Mouse (Mus musculus): ENCODE data around the gene Dot1l. TPM values are rescaled to one million over a fixed set of nuclear protein-coding genes. Genes with fewer than 3 reads are reported as not detected.

Dot1l gene
- polyA plus RNA-seq, 1 experiment: 22.1 TPM

- H3K4me1 ChIP-seq (ENCODE audit: control insufficient read depth, insufficient read depth, low read length): no peaks in the 10 kb centered on the region
- no peak overlapping the region for H3K4me3 ChIP-seq (ENCODE audit: insufficient read depth, low read length)
- no peak overlapping the region for H3K27ac ChIP-seq (ENCODE audit: insufficient read depth, low read depth, low read length)
- no peak for TF ChIP-seq POLR2A (IDR thresholded peaks at IDR 0.05; ENCODE audit: borderline replicate concordance, low read depth, low read length)
- no peak for TF ChIP-seq CTCF (IDR thresholded peaks at IDR 0.05; ENCODE audit: low read depth, low read length)
These were observed 35.9 kb downstream of the Dot1l start for GRCm38 (mm10) chr10:80790761-80791404.

GRCm38 (mm10) chr10:80791476-80792174, 36.6 kb downstream of the Dot1l start:
- Histone ChIP-seq H3K4me1 (ENCODE audit: control insufficient read depth, insufficient read depth, low read length) (peaks cover 2% of the 10 kb centered on the region; the same call in 1 of the 2 replicates), H3K4me3 (ENCODE audit: insufficient read depth, low read length) (no peak overlapping the region), H3K27ac (ENCODE audit: insufficient read depth, low read depth, low read length) (no peak overlapping the region)
- TF ChIP-seq POLR2A (IDR thresholded peaks at IDR 0.05; ENCODE audit: borderline replicate concordance, low read depth, low read length) (no peak), CTCF (IDR thresholded peaks at IDR 0.05; ENCODE audit: low read depth, low read length) (no peak)

- Histone ChIP-seq H3K27ac (ENCODE audit: insufficient read depth, low read depth, low read length) (no peak overlapping the region), H3K4me1 (ENCODE audit: control insufficient read depth, insufficient read depth, low read length) (peaks cover 4% of the 10 kb centered on the region; the same call in 1 of the 2 replicates), H3K4me3 (ENCODE audit: insufficient read depth, low read length) (no peak overlapping the region)
- TF ChIP-seq CTCF (IDR thresholded peaks at IDR 0.05; ENCODE audit: low read depth, low read length) (no peak), POLR2A (IDR thresholded peaks at IDR 0.05; ENCODE audit: borderline replicate concordance, low read depth, low read length) (no peak)
These were observed 37.4 kb downstream of the Dot1l start for GRCm38 (mm10) chr10:80792175-80793032.

- TF ChIP-seq CTCF (IDR thresholded peaks at IDR 0.05; ENCODE audit: low read depth, low read length) (no peak), POLR2A (IDR thresholded peaks at IDR 0.05; ENCODE audit: borderline replicate concordance, low read depth, low read length) (no peak)
These were observed 38.2 kb downstream of the Dot1l start for GRCm38 (mm10) chr10:80793033-80793784.

GRCm38 (mm10) chr10:80793803-80794202, 38.8 kb downstream of the Dot1l start:
- Histone ChIP-seq H3K4me3 (ENCODE audit: insufficient read depth, low read length) (no peak overlapping the region), H3K4me1 (ENCODE audit: control insufficient read depth, insufficient read depth, low read length) (peaks cover 4% of the 10 kb centered on the region; the same call in 1 of the 2 replicates), H3K27ac (ENCODE audit: insufficient read depth, low read depth, low read length) (no peak overlapping the region)
- TF ChIP-seq CTCF (IDR thresholded peaks at IDR 0.05; ENCODE audit: low read depth, low read length) (no peak), POLR2A (IDR thresholded peaks at IDR 0.05; ENCODE audit: borderline replicate concordance, low read depth, low read length) (no peak)

More at GRCm38 (mm10) chr10:80793033-80793784, 38.2 kb downstream of the Dot1l start:
- Histone ChIP-seq H3K27ac (ENCODE audit: insufficient read depth, low read depth, low read length) (no peak overlapping the region), H3K4me1 (ENCODE audit: control insufficient read depth, insufficient read depth, low read length) (peaks cover 4% of the 10 kb centered on the region; the same call in 1 of the 2 replicates), H3K4me3 (ENCODE audit: insufficient read depth, low read length) (no peak overlapping the region)

GRCm38 (mm10) chr10:80794750-80795149, 39.7 kb downstream of the Dot1l start:
- peaks cover 4% of the 10 kb centered on the region; the same call in 1 of the 2 replicates for H3K4me1 ChIP-seq (ENCODE audit: control insufficient read depth, insufficient read depth, low read length)
- no peak overlapping the region for H3K27ac ChIP-seq (ENCODE audit: insufficient read depth, low read depth, low read length)
- H3K4me3 ChIP-seq (ENCODE audit: insufficient read depth, low read length): no peak overlapping the region
- TF ChIP-seq POLR2A (IDR thresholded peaks at IDR 0.05; ENCODE audit: borderline replicate concordance, low read depth, low read length) (no peak), CTCF (IDR thresholded peaks at IDR 0.05; ENCODE audit: low read depth, low read length) (no peak)

- Histone ChIP-seq H3K27ac (ENCODE audit: insufficient read depth, low read depth, low read length) (no peak overlapping the region), H3K4me3 (ENCODE audit: insufficient read depth, low read length) (peak overlapping the region; percentile 76), H3K4me1 (ENCODE audit: control insufficient read depth, insufficient read depth, low read length) (peaks cover 10% of the 10 kb centered on the region)
These were observed 41.4 kb downstream of the Dot1l start for GRCm38 (mm10) chr10:80796307-80796848.

GRCm38 (mm10) chr10:80797186-80798149, 42.5 kb downstream of the Dot1l start:
- peak overlapping the region; percentile 76 for H3K4me3 ChIP-seq (ENCODE audit: insufficient read depth, low read length)
- peak overlapping the region; percentile 95 for H3K27ac ChIP-seq (ENCODE audit: insufficient read depth, low read depth, low read length)
- TF ChIP-seq CTCF (IDR thresholded peaks at IDR 0.05; ENCODE audit: low read depth, low read length): no peak
- peaks cover 13% of the 10 kb centered on the region for H3K4me1 ChIP-seq (ENCODE audit: control insufficient read depth, insufficient read depth, low read length)

More at GRCm38 (mm10) chr10:80796307-80796848, 41.4 kb downstream of the Dot1l start:
- TF ChIP-seq POLR2A (IDR thresholded peaks at IDR 0.05; ENCODE audit: borderline replicate concordance, low read depth, low read length): no peak
- TF ChIP-seq CTCF (IDR thresholded peaks at IDR 0.05; ENCODE audit: low read depth, low read length): no peak
